21 mouse cellular contexts compared by ENCODE assay signal in genomic region chr4:24568026-24568425, GRCm38 (mm10).
A peak's percentile ranks its signal among the peaks of the same experiment; 100 is the strongest.
DNase-seq lines count a peak whose midpoint lies in the region; ATAC-seq and TF ChIP-seq lines count a peak whose summit lies in the region.
"Had no signal": no experiment of that assay in that cellular context is flagged by ENCODE, and none has a peak within 500 bp of the region (broad histone marks: within the 10 kb centered on the region; RNA-seq: fewer than 3 reads in every experiment).

No protein-coding gene starts in this region.

- peak overlapping the region; percentile 70 for H3K4me2 ChIP-seq in CH12.LX (ENCODE audit: insufficient read depth, low read depth, poor library complexity, severe bottlenecking)
- H3K4me2 ChIP-seq: embryonic facial prominence, embryonic 12.5 days; embryonic facial prominence, embryonic 15.5 days; heart, embryonic 11.5 days; hindbrain, embryonic 12.5 days; hindbrain, embryonic 15.5 days had no signal

- TF ChIP-seq POLR2A in CH12.LX (IDR thresholded peaks at IDR 0.05; ENCODE audit: low read depth, low read length) = no peak

- 0 out of 2 replicates have a peak, but pooled peaks cover 3% of the 10 kb centered on the region for H3K79me2 ChIP-seq in CH12.LX (replicated peaks; ENCODE audit: control insufficient read depth, extremely low read depth, insufficient read depth, poor library complexity, severe bottlenecking)

- no peaks in the 10 kb centered on the region for H3K27me3 ChIP-seq in CH12.LX (replicated peaks)
- H3K27me3 ChIP-seq in splenic B cell, adult 2 months (ENCODE audit: control insufficient read depth, insufficient read depth, low read length, poor library complexity, severe bottlenecking) = no peaks in the 10 kb centered on the region
- H3K27me3 ChIP-seq: embryonic facial prominence, embryonic 12.5 days; embryonic facial prominence, embryonic 15.5 days; hindbrain, embryonic 12.5 days; hindbrain, embryonic 15.5 days had no signal

- H3K9me3 ChIP-seq in CH12.LX (replicated peaks; ENCODE audit: low read length) = no peaks in the 10 kb centered on the region
- H3K9me3 ChIP-seq: embryonic facial prominence, embryonic 12.5 days; embryonic facial prominence, embryonic 15.5 days; hindbrain, embryonic 12.5 days; hindbrain, embryonic 15.5 days had no signal

- peaks cover 0 to 25% of the 10 kb centered on the region in 2 experiments for H3K36me3 ChIP-seq in CH12.LX (replicated peaks in 1 of 2; ENCODE audit: control insufficient read depth in 1 of 2, insufficient read depth in 1 of 2, low read length in 1 of 2)
- H3K36me3 ChIP-seq in splenic B cell, adult 2 months (ENCODE audit: control insufficient read depth, insufficient read depth, low read length, poor library complexity, severe bottlenecking) = no peaks in the 10 kb centered on the region
- H3K36me3 ChIP-seq: embryonic facial prominence, embryonic 12.5 days; embryonic facial prominence, embryonic 15.5 days; hindbrain, embryonic 12.5 days; hindbrain, embryonic 15.5 days had no signal

- H3K27ac ChIP-seq in CH12.LX (ENCODE audit: insufficient read depth, low read depth) = peak overlapping the region; percentile 23; the same call in 1 of the 2 replicates
- H3K27ac ChIP-seq: embryonic facial prominence, embryonic 12.5 days; embryonic facial prominence, embryonic 15.5 days; gastrocnemius, adult 2 months; heart, adult 2 months; hindbrain, embryonic 12.5 days; hindbrain, embryonic 15.5 days had no signal

- no peak for TF ChIP-seq RAD21 in CH12.LX (IDR thresholded peaks at IDR 0.05; ENCODE audit: low read depth, low read length)

- peak; percentile 67 for TF ChIP-seq EP300 in CH12.LX (IDR thresholded peaks at IDR 0.05; ENCODE audit: low read length)

- dilution Hi-C loops in CH12.LX (cut with MboI; ENCODE audit: extremely low pct_ligation_motif_present, extremely low pct_unique_long_range_greater_than_20kb, low sequenced_read_pairs) = no loop called here

- TF ChIP-seq CTCF in CH12.LX (conservative IDR thresholded peaks at IDR 0.05 in 1 of 2, IDR thresholded peaks at IDR 0.05 in 1 of 2; ENCODE audit: low read depth in 2 of 2, low read length in 2 of 2) = no peak

- H3K9ac ChIP-seq in CH12.LX (ENCODE audit: insufficient read depth, low read depth) = no peak overlapping the region
- H3K9ac ChIP-seq: embryonic facial prominence, embryonic 12.5 days; embryonic facial prominence, embryonic 15.5 days; forebrain, postnatal 0 days; hindbrain, embryonic 12.5 days; hindbrain, embryonic 15.5 days had no signal

- H3K4me3 ChIP-seq in CH12.LX (replicated peaks in 1 of 3; ENCODE audit: low read depth in 2 of 3, low read length in 2 of 3, poor library complexity in 1 of 3) = no peak overlapping the region
- H3K4me3 ChIP-seq: embryonic facial prominence, embryonic 12.5 days; embryonic facial prominence, embryonic 15.5 days; gastrocnemius, adult 2 months; heart, adult 2 months; hindbrain, embryonic 12.5 days; hindbrain, embryonic 15.5 days had no signal

- in situ Hi-C loops in CH12.LX (cut with MboI; ENCODE audit: low pct_ligation_motif_present, low pct_unique_long_range_greater_than_20kb, low sequenced_read_pairs) = no loop called here

- peak; percentile 45 for DNase-seq in CH12.LX (ENCODE audit: extremely low read depth)
- peak; percentile 40 for DNase-seq in splenic B cell, adult 2 months (ENCODE audit: low read depth, low spot score)
- no peak for DNase-seq in urinary bladder, adult 18-20 months (ENCODE audit: low spot score in 2 of 2)
- DNase-seq in heart, adult 9 months (ENCODE audit: low spot score in 2 of 2) = no peak
- DNase-seq: adrenal gland, adult 2 months; adrenal gland, postnatal 25 days; cerebellum, adult 18-20 months; cerebellum, adult 9-10 months; cerebellum, postnatal 14 days; forebrain, postnatal 0 days; gastrocnemius, adult 2 months; gastrocnemius, postnatal 14 days; heart, adult 2 months had no signal

- peaks cover 10 to 36% of the 10 kb centered on the region in 2 experiments for H3K4me1 ChIP-seq in CH12.LX (ENCODE audit: control insufficient read depth in 1 of 2, insufficient read depth in 2 of 2)
- H3K4me1 ChIP-seq: embryonic facial prominence, embryonic 12.5 days; embryonic facial prominence, embryonic 15.5 days; hindbrain, embryonic 15.5 days had no signal

- peak; percentile 92 for ATAC-seq in granulocyte monocyte progenitor cell, adult 5-6 weeks (replicated peaks; ENCODE audit: poor library complexity, severe bottlenecking)
- ATAC-seq in monocyte, adult 5-6 weeks (replicated peaks; ENCODE audit: insufficient number of reproducible peaks, low FRiP score, low TSS enrichment, poor library complexity, severe bottlenecking) = no peak
- ATAC-seq: forebrain, embryonic 14.5 days; forebrain, postnatal 0 days had no signal

TF ChIP-seq in CH12.LX, 34 proteins besides CTCF, POLR2A, EP300 and RAD21:
- peak; percentile 57 for TF ChIP-seq IRF4 (IDR thresholded peaks at IDR 0.05; ENCODE audit: low read depth, low read length)
- peak; percentile 39; the same call in 1 of the 2 replicates for TF ChIP-seq MAX (IDR thresholded peaks at IDR 0.05; ENCODE audit: low read length)
- TF ChIP-seq ETS1 (conservative IDR thresholded peaks at IDR 0.05; ENCODE audit: low read depth, low read length) = peak; percentile 60
- TF ChIP-seq MXI1 (IDR thresholded peaks at IDR 0.05; ENCODE audit: low read depth, low read length) = peak; percentile 40; the same call in 1 of the 2 replicates
- no peak for TF ChIP-seq MYC (IDR thresholded peaks at IDR 0.05; ENCODE audit: low read depth, low read length)
- peak; percentile 92 for TF ChIP-seq BHLHE40 (IDR thresholded peaks at IDR 0.05; ENCODE audit: low read depth, low read length)
- TF ChIP-seq GABPA (IDR thresholded peaks at IDR 0.05; ENCODE audit: insufficient replicate concordance, low read depth, low read length) = no peak
- no peak for TF ChIP-seq USF2 (conservative IDR thresholded peaks at IDR 0.05; ENCODE audit: low read depth, low read length)

Comparison
In these comparisons a context has a peak if more than half of its experiments do, and no peak if none do; other contexts are left out.
1. DNase-seq: peak in CH12.LX (single experiment) and splenic B cell, adult 2 months (single experiment); none in urinary bladder, adult 18-20 months (0 of 2) and heart, adult 9 months (0 of 2).